Mouse (Mus musculus): ENCODE measurements around the gene Dgki.

DNA sequence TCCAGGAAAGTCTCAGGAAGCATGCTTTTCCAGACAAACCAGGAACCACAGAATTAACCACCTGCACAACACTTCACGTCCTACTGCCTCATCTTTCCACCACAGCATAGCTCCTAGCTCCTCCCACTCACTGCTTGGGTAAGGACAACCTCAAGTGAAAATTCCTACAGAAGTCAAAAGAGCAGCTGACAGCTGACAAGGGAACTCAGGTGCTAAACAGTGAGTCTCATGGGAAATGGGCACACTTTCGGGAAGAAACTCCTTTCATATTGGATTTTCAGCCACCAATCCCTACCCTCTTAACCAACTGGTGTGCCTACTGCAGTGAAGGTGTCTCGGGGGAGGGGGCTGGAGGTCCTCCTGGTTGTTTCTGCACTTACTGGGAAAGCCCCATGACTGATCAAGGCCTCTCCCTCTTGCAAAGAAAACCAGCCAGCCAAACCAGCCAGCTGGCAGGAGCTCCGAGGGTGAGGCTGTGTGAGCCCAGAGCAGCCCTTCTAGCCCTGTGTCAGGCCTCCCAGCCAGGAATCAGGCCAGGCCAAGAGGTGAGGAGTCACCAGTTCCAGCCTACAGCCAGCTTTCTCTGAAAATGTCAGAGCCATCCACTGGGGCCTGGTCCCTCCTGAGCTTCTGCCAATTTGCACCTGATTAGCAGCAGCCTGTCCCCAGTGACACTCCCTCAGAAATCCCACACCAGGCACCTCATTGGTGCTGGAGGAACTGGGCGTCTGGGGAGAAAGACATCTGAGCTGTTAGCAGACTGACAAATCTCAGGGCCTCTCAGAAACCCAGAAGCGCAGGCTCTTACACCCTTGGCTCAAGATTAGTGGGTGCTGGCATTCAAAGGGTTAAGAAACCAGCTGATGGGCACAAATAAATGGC lies 22.9 kb downstream of the Dgki start:
- no peak for TF ChIP-seq CTCF (IDR thresholded peaks at IDR 0.05; ENCODE audit: borderline replicate concordance, insufficient read depth, low read depth, low read length)
- no peak for TF ChIP-seq POLR2A (IDR thresholded peaks at IDR 0.05; ENCODE audit: borderline replicate concordance, insufficient read depth, low read length)

Data from cerebellum, adult 2 months (tissue).